Mouse (Mus musculus) adrenal gland, adult 18-20 months (tissue): ENCODE measurements around the gene Nfix. TPM values are rescaled to one million over a fixed set of nuclear protein-coding genes. Genes with fewer than 3 reads are reported as not detected.

Experiments used
- DNase-seq, 2 experiments: peaks; one replicate each; pipeline ENCODE4 v3.0.0; 2021 to 2022; ENCODE audit warnings: low spot score in 2 of 2
- total RNA-seq, 2 experiments: library from RNA; stranded (reverse); gene quantifications; 1 replicate in 1 of 2; 2 replicates in 1 of 2; pipeline ENCODE4 v1.2.3; 2021

Gene Nfix
- total RNA-seq, 2 experiments from 2014 or later, result 92.2 to 127 TPM

DNA sequence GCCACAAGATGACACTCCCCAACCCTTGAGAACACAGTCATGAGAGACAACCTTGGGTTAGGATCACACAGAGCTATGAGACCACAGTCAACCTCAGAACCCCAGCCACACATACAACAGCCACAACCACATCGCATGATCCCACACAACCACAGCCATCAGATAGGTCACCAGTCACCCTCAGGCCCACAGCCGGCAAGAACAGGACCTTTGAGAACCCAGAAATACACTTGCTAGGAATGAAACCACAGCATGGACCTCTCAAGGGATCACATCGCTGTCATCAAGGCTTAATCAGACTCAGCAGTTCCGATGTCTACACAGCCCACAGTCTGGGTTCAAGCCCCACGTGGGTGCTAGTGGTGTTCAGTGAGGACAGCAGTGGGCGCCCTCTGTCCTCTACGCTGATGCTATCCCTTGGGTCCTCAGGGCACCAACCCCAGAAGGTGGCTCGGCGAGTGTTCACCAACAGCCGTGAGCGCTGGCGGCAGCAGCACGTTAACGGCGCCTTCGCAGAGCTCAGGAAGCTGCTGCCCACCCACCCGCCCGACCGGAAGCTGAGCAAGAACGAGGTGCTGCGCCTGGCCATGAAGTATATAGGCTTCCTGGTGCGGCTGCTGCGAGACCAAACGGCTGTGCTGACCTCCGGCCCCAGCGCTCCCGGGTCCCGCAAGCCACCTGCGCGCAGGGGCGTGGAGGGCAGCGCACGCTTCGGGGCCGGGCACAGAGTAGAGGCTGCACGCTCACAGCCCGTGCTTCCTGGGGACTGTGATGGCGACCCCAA lies 96.5 kb downstream of the Nfix start:
- DNase-seq, result no peak

DNA sequence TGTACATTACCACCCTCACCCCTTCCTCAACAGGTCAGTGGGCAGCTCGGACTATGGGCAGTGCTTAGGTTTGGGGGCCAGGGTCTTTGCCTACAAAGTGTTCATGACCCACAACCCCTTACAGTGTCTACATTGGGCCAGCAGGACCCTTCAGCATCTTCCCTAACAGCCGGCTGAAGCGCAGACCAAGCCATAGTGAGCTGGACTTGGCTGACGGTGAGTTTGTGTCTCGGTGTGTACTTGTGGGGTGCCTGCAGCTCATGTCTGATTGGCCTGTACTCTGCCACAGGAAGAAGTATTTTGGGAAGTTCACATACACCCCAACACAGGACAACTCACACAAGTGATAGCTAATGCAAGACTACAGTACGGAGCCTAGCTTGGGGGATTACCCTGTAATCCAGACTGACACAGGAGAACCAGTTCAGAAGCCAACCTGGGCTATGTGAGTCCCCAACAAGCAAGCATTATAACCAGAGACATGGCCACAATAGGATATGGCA lies 97.1 kb downstream of the Nfix start:
- DNase-seq, result no peak

DNA sequence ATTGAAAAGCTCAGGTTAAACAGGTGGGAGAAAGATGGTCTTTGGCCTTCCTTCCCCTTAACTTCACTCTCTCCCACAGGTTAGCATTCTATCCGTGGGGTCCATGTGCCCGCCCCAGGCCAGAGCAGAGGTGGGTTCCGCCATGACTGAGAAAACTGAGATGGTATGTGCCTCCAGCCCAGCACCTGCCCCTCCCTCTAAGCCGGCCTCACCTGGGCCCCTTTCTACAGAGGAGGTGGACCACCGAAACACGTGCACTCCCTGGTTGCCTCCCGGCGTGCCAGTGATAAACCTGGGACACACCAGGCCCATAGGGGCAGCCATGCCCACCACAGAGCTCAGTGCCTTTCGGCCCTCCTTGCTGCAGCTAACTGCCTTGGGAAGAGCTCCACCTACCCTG lies 97.6 kb downstream of the Nfix start:
- DNase-seq, result no peak

DNA sequence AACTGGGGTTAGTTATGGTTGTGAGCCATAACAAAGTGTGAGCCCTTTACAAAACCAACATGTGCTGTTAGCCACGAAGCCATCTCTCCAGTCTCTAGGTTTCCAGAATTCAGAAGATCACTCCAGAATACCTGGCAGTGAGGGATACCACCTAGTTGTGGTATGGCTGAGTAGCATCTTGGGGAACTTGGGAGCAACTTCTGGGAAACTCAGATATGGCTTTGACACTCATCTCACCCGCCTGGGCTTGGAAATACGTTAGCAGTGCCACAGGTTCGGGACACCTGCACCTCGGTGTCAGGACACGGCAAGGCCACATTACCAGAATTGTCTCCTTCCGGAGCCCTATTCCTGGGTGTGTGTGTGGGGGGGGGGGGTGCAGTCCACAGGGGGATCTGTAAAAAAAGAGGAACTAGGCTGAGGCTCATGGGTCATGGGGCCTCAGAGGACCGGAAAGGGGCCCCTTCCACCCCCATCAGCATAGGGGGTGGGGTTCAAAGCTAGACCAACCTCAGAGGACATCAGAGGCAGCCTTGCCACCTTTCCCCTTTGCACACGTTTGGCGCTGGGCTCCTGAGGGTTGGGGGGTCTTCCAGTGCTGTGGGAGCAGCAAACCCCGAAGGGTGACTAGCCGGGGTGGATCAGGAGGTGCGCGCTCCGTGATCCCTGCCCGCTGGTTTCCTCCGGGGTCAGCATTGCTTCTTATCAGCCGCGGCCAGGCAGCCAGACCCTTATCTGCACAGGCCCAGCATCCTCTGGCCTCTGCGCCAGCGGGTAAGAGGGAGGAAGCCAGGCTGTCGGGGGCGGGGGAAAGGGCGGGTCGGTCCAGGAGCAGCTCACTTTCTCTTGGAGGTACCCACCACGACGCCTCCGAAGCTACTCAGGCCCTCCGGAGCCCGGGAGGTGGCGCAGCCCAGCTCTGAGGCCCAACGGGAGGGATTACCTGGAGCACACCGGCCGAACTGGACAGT lies 98.9 kb downstream of the Nfix start, which contains the start of gene Lyl1:
TSS of gene Lyl1 (plus strand) at position 517 of the 971 bp plus-strand sequence.
- peak in 1 of 2 experiments; percentile 34 for DNase-seq

DNA sequence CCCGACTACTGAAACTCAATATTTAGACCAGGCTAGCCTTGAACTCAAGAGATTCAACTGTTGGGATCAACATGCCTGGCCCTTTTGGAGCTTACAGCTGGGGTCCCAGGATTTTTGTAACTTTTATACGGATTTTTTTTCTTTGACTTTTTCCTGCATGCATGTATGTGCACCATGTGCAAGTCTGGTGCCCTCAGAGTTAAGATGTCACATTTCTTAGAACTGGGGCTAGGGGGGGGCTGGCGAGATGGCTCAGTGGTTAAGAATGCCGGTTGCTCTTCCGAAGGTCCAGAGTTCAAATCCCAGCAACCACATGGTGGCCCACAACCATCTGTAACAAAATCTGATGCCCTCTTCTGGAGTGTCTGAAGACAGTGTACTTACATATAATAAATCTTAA lies 99.6 kb downstream of the Nfix start:
- DNase-seq, result no peak

DNA sequence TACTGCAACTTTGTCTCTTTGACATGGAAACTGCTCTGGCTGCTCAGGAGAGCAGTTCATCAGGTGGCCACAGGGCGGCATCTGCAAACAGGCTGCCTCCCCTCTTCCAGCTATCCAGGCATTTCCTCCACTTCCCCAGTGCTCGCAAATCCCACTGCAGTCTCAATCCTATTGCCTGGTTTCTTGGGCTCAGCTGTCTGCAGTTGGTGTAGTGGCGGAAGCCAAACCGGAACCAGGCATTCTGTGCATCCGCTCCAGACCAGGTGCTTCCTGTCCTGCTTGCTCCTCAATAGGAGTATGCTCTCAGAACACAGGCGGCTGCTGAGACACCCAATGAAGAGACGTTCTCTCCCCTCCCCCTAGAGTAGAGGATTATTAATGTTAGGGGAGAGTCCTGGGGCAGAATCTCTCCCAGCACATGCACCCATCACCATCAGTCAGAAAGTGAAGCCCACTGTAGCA lies 100.3 kb downstream of the Nfix start:
- DNase-seq, result no peak

DNA sequence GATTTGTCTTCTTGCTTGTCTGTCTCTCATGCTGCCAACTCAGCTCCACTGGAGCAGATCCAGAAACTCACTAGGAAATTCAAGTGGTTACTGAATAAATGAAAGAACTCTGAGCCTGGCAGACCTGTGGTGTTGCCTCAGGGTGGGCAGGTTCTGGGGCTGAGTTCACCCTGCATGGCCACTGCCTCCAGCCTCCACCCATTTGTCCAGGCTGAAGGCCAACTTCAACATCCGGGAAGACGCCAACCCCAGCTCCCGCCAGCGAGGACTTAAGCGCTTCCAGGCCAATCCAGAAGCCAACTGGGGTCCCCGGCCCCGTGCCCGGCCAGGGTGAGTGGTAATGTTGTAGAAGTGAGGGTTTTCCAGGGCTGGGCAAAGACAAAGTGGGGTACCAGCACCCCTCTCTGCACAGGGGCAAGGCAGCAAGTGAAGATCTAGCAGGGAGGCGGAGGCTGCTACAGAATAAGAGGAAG lies 101.2 kb downstream of the Nfix start:
- DNase-seq, result no peak

DNA sequence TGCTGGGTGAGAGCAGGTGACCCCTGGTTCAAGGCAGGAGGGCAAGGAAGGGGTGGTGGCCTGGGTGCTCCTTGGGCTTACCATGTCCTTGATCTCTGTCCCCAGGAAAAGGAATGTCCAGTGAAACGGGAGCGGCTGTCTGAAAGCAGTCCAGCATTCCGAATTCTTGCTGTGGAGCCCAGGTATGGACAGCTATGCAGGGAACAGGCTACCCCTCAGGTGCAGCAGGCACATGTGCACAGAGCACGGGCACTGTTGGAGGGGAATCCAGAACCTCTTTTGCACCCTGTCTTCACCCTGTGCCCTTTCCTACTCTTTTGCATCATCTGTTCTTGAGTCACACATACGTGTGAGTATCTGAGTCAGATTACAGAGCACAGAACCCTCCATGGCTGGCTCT lies 101.9 kb downstream of the Nfix start:
- no peak for DNase-seq

DNA sequence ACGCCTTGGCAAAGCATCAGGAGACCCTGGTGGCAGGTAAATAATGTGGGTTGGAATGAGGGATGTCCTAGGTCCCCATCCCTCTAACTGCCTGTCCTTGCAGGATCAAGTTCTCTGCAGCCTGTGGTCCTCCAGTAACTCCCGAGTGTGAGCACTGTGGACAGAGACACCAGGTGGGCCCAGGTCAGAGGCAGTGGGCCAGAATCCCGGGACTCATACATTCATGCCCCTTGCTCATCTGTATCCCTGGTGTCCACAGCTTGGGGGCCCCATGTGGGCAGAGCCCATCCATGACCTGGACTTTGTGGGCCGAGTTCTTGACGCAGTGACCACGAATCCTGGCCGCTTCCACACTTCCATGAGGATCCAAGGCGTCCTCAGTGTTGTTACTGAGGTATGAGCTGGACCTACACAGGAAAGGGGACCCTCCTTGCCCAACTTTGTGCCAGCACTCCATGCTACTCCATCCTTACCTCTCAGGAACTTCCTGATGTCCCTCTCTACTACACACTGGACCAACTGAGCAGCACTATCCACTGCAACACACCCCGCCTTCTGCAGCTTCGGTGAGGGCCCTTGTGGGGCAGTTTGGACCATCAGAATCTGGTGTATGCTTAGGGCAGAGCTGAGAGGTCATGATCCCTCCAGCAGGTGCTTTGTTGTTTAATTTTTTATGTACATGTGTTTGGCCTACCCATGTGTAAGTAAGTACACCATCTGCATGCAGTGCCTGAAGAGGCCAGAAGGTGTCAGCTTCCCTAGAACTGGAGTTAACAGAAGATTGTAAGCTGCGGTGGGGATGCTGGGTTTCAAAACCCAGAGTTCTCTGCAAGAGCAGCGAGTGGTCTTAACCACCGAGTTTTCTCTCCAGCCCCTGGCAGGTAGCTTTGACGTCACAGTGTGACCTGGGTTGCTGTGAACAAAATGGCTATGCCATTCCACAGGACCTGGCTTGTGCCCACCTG lies 102.7 kb downstream of the Nfix start:
- DNase-seq, result no peak

DNA sequence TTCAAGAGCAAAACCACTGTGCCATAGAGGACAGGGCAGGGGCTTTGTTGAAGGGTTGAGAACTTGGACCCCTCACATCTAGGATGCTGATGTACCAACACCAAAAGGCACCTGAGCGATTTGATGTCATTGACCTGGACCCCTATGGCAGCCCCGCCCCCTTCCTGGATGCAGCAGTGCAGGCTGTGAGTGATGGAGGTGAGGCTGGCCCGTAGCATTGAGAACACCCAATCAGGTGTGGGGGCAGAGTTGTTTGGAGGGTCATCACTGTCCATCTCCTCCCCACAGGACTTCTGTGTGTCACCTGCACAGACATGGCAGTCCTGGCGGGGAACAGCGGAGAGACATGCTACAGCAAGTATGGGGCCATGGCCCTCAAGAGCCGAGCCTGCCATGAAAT lies 105.0 kb downstream of the Nfix start:
- no peak for DNase-seq

DNA sequence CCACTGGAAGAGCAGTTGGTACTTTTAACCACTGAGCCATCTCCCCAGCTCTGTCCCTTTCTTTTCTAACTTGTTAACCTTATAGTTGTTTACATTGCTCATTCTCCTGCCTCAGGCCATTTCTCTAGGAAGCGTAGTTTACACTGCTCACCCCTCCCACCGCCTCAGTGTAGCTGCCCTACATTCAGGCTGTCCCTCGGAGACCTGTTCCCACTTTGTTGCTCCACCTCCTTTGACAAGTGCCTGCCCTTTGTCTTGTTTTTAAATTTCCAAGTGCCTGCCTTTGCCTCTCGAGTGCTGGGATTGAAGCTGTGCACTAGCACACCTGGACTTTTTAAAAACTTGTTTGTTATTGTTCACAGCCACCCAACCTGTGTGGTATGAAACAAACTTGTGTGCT lies 106.8 kb downstream of the Nfix start:
- no peak for DNase-seq

DNA sequence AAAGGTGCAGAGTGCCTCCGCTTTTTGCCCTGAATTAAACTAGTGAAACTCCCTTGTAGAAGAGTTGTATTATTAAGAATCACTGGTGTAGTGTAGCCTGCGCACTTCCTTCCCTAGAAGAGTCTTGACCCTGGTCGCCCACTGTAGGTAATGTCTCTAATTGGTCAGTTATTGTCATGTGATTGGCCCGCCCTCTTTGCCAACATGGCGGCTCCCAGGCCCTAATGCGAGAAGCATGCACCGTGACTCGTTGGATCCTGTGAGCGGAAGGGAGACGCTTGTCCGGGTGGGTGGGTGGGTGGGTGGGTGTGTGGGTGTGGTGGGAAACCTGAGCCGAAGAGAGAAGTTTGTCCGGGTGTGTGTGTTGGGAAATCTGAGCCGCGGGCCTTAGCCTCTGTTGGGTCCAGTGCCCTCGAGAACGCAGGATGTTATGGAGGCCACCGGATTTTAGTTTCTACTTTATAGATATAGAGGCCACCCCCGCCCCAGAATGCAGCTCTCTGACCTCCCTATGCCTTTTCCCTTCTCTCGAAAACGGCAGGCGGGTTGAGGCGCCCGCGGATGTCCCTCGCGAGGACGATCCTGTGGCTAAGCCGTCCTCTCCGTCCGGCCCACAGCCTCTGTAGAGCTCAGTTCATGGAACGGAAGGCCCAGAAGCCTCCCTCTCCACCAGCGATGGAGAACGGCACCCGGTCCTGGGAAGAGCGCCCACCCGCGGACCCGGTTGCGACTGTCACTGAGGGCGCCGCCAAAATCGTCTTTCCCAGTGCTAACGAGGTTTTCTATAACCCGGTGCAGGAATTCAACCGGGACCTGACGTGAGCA lies 110.8 kb downstream of the Nfix start:
- DNase-seq, result peak; percentile 85 to 92

DNA sequence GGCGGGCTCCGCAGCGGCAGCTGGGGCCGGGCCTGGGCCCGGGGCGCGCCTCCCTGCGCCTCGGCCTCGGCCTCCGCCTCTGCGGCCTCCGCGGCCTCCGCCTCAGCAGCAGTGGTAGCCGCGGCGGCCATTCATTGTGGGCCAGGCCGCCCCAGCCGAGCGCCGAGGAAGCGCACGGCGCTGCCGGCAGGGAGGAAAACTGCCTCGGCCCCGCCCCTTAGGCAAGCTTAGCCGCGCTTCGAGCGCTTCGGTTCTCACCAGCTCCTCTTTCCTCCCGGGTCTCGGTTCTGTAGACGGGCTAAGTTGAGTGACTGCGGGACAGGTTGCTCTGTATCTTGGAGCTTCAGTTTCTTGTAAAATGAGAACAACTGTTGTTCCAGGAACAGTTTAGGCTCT lies 112.4 kb downstream of the Nfix start, which contains the start of gene Nacc1:
TSS of gene Nacc1 (minus strand) at position 158 of the 396 bp plus-strand sequence.
- DNase-seq, result peak; percentile 81 to 88

DNA sequence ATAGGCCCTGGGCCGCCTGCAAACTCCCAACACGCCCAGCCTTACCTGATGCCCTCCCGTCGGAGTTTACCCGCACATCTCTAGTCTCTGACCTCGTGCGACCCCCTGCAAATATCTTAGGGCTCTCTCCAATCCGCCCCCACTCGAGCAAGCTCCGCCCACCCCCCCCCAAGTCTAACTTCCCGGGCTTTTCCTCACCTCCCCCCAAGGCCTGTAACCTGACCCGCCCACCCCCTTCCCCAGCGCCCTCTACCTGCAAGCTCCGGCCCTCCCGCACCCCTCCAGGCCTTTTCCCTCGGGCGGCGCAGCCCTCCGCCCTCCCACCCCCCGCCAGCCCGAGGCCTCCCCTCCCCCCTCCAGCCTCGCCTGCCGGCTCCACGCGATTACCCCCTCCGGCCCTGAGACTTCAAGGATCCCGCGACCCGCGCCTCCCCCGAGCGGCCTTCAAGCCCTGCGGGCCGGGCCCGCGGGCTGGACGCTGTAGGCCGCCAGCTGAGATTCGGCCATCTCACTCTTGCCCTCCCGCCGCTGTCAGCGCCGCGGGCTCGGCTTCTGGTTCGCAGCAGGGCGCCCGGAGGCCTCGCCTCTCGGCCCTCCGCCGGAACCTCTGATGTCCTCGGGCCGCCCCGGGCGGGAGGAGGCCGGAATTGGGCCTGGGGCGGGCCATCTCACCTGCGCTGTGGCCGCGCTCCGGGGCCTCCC lies 113.0 kb downstream of the Nfix start:
- no peak for DNase-seq

DNA sequence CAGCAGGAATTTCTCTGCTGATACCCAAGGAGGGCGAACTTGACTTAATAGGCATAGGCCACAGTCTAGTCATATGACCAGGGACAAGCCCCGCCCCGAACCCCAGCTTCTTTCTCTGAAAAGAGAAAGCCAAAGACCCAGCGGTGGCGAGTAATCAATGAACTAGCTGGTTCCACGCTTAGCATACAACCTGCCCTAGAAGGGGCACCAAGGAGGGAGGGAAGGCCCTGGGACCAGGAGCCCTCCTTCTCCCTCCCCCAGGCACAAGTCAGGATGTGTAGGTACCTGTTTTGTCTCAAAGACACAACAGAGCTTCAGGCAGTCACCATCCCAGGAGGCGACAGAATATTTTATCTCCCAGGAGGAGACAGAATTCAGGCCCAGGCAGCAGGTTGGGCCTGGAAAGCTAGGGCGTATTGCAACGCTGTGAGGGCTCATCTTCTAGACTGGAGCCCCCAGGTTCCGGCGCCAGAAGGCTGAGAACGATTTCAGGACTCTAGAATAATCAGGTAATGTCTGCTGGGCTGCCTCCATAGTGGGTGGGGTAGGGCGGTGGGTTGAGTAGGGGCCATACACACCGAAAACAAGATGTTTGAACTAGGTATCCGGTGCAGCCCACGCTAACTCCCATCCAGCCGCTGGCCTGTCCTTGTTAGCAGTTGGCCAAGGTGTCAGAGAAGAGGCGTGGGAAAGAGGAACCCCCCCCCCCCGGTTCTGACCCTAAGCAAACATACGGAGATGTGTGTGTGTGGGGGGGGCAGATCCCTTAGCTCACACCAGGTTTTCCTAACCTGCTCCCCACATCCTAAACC lies 113.7 kb downstream of the Nfix start, which contains the start of gene Trmt1:
TSS of gene Trmt1 (plus strand) at position 117 of the 812 bp plus-strand sequence.
- DNase-seq, result peak in 1 of 2 experiments; percentile 35

DNA sequence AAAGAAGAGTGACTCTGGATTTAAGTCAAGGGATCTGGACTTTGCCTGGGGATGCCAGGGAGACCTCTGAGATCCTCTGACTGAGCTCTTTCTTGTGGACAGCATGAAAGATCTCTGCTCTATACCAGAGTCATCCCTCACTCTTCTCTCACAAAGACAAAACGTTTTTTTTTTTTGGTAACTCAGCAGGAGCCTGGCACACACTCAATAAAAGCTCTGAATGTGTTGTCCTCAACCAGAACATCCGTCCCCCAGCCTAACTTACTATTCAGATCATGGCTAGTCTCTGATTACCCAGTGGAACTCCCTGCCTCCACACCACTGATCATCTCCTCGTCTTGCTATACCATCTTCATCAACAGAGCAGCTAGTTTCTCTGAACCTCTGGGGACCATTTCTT lies 115.6 kb downstream of the Nfix start:
- DNase-seq, result no peak

DNA sequence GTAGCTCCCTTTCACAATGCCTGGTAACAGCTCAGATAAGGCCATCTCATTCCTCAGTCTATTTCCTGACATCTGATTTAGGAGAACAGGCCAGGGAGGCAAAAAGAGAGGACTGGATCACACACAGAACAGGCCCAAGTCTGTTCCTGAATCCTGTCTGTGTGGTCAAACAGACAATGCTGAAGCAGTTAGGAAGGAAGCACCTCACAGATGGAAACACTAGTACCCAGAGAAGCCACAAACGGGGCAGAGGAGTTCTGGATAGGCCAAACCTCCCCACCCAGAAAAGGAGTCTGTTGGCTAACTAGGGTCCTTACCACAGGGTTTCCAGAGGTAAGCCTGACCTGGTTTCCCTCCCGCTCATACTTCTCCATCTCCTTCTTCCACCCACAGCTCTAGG lies 117.9 kb downstream of the Nfix start:
- no peak for DNase-seq

DNA sequence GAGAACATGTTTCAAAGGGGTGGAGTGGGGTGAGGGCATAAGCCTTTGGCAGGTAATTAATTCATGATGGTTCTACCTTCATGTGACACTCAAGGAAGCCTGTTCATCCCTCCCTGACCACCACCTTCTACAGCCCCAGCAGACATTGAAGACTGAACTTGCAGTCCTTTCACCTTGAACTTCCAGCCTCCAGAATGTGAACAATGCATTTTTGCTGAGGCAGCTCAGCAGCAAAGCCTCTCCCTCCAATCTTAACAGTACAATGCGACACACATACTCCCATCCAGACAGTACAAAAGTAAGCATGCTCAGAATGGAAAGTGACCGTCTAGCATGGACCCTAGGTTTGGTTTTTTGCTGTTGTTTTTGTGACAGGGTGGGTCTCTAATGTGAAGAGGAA lies 118.7 kb downstream of the Nfix start:
- DNase-seq, result no peak
